Mouse (Mus musculus) common myeloid progenitor, adult 5-6 weeks (primary cell): ENCODE results near the gene Pdgfra. TPM values are rescaled to one million over a fixed set of nuclear protein-coding genes. Genes with fewer than 3 reads are reported as not detected.
A peak's percentile ranks its signal among the peaks of the same experiment; 100 is the strongest.

Experiments
- ATAC-seq: replicated peaks from 2 replicates; pipeline ENCODE4 v1.8.0; 2016; ENCODE audit warnings: low read depth, mild to moderate bottlenecking, moderate TSS enrichment, inconsistent platforms; ENCODE audit not compliant: poor library complexity, severe bottlenecking
- total RNA-seq: library from RNA; stranded (forward); fragments of 200-1000, 187-1606 nt; gene quantifications from 2 replicates; pipeline ENCODE4 v1.2.3, GENCODE M21; 2017

Gene Pdgfra
- total RNA-seq, 1 experiment from 2014 or later, result 0.05 TPM

DNA sequence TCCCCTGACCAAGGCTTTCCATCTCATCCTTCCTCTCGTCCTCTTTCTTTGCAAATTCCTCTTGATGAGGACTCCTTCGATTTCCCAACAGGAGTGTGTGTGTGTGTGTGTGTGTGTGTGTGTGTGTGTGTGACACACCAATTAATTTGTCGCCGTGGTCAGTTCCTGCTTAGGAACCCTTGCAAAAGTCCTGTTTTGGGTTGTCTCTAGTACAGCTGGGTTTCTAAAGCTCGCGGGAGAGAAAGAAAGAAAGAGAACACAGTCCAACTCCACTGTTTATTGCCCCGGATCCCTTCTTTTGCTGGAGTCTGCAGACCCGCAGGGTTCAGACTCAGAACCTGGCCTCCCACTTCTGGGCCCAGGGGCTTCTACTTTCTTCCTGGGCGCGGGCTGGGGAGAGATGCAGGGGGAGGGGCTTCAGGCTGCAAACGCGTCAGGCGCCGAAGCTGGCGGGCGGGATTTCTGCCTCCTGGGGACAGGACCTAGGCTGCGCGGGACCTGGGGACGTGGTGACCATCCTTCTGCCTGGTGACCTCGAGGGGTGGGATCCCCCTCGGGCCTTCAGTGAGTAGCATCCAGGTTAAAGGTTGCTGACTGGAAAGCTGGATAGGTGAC, 2.6 kb downstream of the Pdgfra start:
- ATAC-seq, result no peak

DNA sequence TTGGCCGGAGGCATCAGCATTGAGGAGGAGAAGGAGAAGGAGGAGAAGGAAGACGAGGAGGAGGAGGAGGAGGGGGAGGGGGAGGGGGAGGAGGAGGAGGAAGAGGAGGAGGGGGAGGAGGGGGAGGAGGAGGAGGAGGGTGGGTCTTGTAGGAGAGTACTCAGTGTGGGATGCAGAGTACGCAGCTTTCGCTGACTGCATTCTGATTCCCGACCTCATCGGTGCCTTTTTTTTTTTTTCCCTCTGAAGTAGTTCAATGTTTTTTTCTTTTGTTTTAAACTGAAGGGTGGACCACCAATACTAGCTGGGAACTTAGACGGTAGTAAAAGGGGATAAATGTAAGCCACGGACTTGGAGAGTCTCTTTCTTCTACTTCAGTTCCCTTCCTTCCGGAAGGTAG, 3.2 kb downstream of the Pdgfra start:
- no peak for ATAC-seq

DNA sequence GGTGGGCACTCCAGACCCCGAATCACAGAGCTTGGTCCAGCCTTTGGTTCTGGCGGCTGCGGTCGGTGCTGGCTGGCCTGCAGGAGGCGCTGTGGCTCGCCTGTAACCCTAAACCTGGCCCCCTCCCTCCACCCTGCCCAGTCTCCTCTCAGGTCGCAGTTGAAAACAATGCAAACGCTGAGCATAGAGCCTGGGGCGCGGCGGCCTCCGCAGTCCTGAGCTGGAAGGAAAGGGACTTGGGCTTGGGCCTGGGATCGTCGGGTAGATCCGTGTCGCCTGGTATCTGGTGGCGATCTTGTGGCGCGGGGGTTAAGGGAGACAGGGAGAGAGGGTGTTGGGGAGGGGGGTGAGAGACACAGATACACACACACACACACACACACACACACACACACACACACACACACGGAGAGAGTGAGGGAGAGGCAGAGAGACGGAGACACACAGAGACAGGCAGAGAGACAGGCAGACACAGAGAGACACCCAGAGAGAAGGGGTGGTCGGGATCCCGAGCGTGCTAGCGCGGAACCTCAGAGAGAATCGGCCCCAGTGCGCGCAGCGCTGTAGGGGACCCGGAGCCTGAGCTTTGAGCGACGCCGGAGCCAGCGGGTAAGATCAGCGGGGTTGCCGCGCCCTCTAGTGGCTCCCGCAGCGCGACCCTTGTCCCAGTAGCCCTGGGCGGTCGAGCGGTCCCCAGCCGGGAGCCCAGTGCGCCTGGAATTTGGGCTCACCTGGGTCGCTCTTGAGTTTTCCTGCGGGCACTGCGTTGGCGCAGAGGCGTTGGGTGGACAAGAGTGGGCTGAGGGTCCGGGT, 3.9 kb downstream of the Pdgfra start:
- peak; percentile 82 for ATAC-seq

DNA sequence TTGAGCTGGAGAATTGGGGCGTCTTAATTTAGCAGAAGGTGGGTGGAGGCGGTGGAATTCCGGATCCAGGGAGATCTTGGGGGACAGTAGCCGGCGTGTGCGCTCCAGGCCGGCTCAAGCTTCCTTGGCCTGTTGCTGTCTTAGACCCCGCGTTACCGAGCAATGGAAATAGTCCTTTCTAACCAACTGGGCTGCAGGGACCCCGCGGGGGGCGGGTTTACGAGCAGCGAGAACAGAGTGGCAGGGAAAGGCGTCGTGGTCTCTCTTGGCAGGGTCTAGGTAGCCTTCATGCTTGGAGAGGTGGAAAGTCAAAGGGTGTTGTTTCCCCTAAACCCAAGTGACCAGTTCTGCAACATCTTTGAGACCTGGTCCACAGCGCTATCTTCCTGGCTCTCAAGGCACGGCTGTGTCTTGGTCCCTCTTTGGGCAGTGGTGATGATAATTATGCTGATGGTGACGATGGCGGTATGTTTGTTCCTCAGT, 4.5 kb downstream of the Pdgfra start:
- ATAC-seq, result no peak

DNA sequence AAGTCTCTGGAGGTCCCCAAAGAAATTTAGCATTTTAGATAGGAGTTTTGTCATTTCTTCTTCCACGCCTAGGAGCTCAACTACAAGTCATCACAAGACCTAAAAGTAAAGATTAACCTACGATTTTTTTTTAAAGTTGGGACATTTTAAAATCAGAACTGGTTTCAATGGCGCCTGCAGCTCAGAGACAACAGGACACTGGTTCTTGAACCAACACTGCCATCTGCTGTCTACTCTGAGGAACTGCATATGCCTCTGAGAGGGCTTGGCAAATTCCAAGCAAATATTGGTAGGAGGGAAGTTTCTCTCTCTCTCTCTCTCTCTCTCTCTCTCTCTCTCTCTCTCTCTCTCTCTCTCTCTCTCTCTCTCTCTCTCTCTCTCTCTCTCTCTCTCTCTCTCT, 4.9 kb downstream of the Pdgfra start:
- peak; percentile 64 for ATAC-seq

DNA sequence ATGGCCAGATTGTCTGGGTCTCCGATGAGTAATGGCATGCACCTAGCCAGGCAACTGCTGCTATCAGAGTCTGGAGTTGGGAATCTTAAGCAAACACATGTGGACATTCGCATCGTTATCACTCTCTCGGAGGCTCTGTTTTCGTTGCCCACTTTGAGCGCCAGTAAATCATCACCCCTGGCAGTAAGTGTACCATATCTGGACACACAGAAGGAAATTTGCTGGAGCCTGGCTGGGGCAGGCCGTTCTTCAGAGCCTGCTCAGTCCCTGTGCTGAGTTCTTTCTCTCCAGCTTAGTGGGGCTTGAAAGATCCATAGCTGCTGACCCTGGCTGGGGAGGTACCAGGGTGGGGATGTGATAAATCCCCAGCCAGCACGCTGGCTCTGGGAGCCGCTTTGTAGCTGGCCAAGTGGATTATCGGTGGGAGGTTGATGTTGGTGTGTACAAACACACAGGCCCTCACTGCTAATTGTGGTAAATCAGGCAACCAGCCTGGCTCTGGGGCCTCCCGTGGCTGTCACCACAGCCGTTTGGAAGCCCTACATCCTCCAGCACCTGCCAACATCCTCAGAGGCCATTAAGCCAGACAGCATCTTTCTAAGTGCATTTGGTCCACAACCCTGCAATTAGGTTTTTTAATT, 8.6 kb downstream of the Pdgfra start:
- ATAC-seq, result no peak

DNA sequence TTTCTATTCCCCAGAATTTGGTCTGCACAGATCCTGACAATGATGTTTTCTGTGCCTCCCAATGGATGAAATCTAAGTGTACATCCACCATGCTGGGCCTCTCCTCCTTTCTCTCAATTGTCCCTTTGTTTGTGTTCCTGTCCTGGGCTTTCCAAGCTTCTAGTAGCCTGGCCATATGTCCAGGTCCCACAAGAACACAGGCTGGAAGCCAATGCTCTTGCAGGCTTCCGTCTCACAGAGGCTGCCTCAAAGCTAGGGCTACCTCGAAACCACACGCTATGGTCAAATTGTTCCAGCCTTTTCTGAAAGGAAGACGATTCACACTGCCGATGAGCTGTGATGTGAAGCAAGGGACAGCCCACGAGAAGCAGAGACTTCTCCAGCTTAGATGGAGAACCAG, 9.5 kb downstream of the Pdgfra start:
- ATAC-seq, result no peak

DNA sequence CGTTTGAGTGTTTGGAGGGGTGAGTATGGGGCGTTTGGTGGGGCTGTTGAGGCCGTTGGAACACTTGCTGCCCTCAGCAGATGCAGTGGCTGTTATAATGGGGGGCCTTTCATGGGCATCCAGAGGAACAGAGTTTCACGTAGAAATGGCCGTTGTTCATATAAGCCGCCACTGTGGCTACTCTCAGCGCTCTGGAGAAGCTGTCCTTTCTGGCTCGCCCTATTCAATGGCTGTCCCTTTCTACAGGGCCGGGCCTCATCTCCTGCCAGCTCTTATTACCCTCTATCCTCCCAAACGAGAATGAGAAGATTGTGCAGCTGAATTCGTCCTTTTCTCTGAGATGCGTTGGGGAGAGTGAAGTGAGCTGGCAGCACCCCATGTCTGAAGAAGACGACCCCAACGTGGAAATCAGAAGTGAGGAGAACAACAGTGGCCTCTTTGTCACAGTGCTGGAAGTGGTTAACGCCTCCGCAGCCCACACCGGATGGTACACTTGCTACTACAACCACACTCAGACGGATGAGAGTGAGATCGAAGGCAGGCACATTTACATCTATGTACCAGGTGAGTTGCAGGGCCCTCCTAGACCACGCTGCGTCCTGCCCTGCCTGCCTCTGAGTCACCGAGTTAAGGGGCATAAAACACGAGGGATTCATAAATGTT, 11.3 kb downstream of the Pdgfra start:
- no peak for ATAC-seq

DNA sequence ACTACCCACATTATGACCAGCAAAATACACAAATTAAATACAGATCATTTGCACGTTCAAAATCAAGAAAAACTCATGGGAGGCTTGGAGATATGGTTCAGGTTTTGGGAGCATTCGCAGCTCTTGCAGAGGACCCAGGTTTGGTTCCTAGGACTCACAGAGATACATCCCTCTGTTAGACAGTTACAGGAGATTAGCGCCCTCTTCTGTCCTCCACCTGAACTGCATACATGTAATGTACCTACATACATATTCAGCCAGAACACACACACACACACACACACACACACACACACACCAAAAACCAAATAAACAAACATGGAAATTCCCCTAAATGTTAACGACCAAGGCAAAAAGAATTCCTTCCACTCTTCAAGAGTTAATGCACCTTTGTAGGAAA, 12.6 kb downstream of the Pdgfra start:
- ATAC-seq, result no peak

DNA sequence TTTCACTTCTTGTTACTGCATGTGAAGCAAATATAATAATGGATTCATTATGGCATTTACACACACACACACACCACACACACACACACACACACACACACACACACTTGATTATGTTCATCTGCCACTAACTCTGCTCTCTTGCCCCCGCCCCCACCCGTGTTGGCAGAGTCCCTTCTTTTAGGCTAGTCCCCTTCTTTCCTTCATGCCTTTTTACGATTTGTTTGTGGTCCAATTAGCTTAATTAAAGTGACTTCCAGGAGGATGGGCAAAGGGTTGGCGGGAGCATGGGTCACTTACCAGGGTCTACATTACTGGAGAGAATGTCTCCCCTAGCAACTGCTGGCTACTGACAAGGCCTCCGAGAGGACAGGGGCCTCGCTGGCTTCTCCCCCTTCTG, 17.7 kb downstream of the Pdgfra start:
- ATAC-seq, result no peak

DNA sequence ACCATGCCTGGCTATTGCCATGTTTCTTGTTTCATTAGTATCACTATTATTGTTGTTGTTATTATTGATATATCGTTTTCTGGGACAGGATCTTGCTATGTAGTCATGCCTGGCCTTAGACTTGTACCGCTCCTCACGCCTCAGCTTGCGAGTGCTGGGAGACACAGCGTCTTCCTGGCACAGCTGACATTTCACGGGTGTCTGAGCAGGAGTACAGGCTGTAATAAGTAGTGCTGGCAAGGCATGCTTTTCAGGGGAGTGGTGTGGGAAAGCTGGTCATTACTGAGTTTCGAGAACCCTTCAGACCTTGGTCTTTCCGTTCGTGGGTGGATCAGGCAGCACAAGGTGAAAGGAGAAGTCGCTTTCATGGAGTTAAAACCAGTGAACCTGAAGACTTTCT, 19.8 kb downstream of the Pdgfra start:
- ATAC-seq, result no peak

DNA sequence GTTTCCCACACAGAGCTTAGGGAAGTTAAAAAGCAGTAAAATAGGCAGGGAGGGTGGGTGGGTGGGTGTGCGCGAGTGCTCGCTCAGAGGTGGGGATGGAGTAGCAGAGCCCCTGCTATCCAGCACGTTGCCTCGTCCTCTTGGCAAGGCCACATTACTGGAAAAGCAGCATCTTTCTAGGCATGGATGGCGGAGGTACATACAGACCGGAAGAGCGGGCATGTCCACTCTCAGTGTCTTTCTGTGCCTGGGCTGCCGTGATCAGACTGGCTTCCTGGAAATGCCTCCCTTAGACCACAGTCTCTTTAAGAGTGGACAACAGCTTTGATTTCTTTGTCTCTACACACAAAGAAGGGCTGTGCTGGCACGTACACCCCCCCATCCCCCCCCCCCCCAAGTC, 27.2 kb downstream of the Pdgfra start:
- ATAC-seq, result no peak

DNA sequence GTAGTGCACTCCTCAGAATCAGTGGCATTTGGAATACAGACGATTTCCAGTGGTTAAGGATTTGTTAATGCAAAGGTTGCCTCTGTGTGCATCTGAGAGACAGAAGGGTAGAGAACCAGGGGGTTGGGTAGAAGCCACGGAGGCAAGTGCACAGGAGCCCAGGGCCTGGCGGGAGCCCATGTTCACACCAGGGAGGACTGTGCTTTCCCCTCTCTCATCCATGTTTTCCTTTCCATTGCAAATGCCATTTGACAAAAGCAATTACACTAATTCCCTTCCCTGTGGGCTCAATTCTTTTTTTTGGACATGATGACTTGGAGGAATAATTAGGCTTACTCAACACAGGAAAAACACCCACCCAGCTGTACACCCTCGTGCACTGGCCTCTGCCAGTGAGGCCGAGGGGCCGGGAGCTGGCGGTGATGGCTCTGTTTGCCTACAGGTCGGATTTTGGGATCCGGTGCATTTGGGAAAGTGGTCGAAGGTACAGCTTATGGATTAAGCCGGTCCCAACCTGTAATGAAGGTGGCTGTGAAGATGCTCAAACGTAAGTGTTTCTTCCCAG, 27.7 kb downstream of the Pdgfra start:
- no peak for ATAC-seq

DNA sequence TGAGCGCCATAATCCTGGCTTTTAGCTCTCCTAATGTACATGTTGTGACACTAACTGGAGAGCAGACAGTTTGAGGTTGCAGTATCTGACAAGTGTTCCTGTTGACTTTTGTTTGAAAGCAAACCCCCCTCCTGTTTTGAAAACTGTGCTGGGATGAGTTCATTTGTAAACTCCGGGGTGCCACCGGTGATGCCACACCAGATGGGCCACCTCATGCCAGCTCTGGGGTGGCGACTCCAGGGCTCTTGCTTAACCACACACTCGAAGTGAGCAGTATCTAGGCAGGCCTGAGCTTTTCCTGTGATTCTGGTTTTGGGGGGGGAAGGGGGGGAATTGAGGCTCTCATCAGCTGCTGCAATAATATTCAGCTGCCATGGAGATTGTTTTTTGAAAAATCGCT, 31.6 kb downstream of the Pdgfra start:
- 0 out of 2 replicates have a peak, but pooled peaks have one; percentile 22 for ATAC-seq

DNA sequence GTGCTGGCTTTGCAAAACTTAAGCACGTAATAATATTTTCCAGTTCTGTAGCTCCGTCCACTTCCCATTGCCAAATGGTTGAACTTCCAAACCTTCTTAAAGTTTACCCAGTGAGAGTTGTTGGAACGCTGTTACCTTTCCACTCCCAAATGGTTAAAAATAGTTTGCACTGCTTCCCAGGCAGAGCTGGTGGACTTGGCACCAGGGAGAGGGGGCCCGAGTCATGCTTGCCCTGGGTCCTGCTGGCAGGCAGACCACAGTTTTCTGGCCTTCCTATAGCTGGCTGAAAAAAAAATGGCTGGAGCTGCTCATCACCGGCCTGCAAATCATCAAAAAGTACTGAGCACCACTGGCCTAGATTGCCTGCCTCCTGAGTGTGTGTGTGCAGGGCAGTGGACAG, 32.0 kb downstream of the Pdgfra start:
- no peak for ATAC-seq

DNA sequence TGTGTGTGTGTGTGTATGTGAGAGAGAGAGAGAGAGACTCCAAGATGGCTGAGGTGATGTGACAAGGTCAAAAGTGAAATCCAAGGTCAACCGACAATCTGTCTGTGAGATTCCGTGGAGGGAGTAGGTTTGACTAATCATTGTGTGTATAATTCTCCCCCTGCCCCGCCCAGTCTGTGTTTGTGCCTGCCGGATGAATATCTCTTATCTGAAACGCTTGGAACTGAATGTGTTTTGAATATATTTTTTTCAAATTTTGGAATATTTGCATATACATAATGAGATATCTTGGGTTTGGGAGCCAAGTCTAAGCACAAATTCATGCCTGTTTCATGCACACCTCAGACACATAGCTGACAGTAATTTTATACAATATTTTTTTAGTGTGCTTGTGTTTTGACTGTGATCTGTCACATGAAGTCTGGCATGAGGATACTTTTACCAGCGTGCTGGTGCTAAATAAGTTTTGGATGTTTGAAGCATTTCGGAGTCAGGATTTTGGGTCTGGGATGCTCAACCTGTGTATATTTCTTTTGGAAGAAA, 32.7 kb downstream of the Pdgfra start:
- ATAC-seq, result no peak

DNA sequence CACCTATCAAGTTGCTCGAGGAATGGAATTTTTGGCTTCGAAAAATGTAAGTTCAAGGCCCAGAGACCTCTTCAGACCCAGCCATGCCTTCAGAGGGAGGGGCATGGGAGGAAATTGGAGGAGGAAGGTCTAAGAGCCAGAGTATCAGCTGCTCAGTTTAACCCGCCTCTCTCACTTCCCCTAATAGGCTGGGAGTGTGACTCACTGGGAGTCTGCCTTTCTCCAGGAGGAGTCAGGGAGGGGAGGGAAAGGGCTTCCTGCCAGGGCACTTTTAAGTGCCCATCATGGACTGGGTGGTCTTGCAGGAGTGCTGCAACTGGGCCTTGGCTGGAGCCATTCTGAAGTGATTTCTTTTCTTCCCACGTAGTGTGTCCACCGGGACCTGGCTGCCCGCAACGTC, 33.5 kb downstream of the Pdgfra start:
- ATAC-seq, result peak; percentile 32; the same call in 1 of the 2 replicates

DNA sequence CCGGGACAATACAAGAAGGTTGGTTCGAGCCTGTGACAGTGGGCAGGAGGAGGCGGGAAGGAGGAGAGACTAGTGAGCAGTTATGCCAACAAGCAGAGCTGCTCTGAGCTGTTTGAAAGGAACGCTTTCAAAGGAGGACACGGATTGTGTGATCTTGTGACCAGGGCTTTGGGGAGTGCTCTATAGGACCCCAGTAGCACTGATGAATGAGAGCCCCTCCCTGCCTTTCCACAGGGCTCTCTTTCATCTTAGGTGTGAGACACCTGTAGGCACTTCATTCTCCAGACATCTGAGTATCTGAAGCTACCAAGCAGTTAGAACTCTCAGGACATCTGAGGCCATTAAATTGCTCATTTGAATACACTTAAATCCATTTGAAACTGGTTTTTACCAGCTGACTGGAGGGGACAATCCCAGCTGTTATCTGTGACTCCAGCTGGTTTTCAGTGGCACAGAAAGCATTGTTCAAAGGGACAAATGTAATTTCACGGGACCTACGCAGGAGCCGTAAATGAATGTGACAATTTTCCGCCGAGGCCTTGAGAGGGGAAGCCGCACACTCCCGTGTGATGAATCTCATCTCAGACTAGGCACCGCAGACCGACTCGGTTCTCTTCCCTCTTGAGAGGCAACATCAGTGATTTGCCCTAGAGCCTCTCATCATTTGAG, 37.4 kb downstream of the Pdgfra start:
- ATAC-seq, result no peak

DNA sequence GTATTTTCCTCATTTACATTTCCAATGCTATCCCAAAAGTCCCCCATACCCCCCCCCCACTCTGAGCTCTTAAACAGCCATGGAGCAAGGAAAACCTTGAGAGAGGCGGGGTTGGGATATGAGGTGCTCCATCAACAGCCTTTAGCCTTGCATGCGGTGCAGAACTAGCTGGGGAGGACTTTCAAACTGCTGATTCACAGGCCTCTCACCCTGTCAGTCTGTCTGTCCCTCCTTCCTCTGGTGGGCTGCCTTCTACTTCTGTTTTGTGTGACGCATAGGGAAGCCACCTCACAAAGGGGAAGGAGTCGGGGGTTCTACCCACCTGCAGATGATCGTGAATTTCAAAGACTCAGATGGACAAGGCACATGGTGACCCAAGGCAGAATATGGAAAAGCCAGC, 41.0 kb downstream of the Pdgfra start:
- ATAC-seq, result no peak

DNA sequence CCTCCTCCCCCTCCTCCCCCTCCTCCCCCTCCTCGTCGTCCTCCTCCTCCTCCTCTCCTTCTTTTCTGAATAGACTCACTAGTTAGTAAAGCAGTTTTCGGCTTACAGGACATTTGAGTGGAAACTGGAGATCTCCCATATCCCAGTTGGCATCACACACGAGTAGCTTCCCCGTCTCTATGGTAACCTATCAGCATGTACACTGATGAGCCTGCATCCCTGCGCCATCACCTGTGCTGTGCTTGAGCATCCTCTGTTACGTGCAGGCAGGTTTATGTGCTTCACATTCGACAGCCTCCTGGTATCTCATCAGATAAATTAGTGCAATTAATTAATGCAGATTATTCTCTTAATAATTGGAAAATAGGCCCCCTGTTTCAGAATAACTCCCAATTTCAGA, 46.3 kb downstream of the Pdgfra start:
- no peak for ATAC-seq
